Mouse (Mus musculus) embryonic facial prominence, embryonic 13.5 days (tissue): ENCODE measurements around the gene Kri1. TPM values are rescaled to one million over a fixed set of nuclear protein-coding genes. Genes with fewer than 3 reads are reported as not detected.
A peak's percentile ranks its signal among the peaks of the same experiment; 100 is the strongest.

ENCODE experiments used
- ATAC-seq: fragments of 200-750 bp; cut with Nextera tagmentation; 2 replicates; pipeline ENCODE4 v1.8.0; 2017; ENCODE audit warnings: low read depth; ENCODE audit not compliant: insufficient number of reproducible peaks, insufficient read depth, low FRiP score, low TSS enrichment
- H3K27ac ChIP-seq: fragments of 300-500 bp; sonication (generic); 2 replicates; pipeline ENCODE4 v1.5.1; 2015; ENCODE audit warnings: moderate library complexity, mild to moderate bottlenecking, inconsistent platforms
- H3K27me3 ChIP-seq: fragments of 300-500 bp; sonication (generic); 2 replicates; pipeline ENCODE4 v1.6.1; 2015; ENCODE audit warnings: mild to moderate bottlenecking, inconsistent platforms
- H3K36me3 ChIP-seq: fragments of 300-500 bp; sonication (generic); 2 replicates; pipeline ENCODE4 v1.6.1; 2015; ENCODE audit warnings: mild to moderate bottlenecking, inconsistent platforms
- H3K4me1 ChIP-seq: fragments of 300-500 bp; sonication (generic); 2 replicates; pipeline ENCODE4 v1.6.1; 2015; ENCODE audit warnings: inconsistent platforms
- H3K4me2 ChIP-seq: fragments of 300-500 bp; sonication (generic); 2 replicates; pipeline ENCODE4 v1.6.1; 2015; ENCODE audit warnings: moderate library complexity, mild to moderate bottlenecking, inconsistent platforms
- H3K4me3 ChIP-seq: fragments of 300-500 bp; sonication (generic); 2 replicates; pipeline ENCODE4 v1.5.1; 2015; ENCODE audit warnings: mild to moderate bottlenecking, inconsistent platforms
- H3K9ac ChIP-seq: fragments of 300-500 bp; sonication (generic); 2 replicates; pipeline ENCODE4 v1.6.1; 2015; ENCODE audit warnings: mild to moderate bottlenecking, inconsistent platforms
- H3K9me3 ChIP-seq: fragments of 300-500 bp; sonication (generic); 2 replicates; pipeline ENCODE4 v1.6.1; 2016; ENCODE audit warnings: inconsistent platforms
- WGBS: fragments of 180-500 bp; shearing (Covaris S2); methylation state at CpG from one replicate; pipeline ENCODE4 v1.1.7; 2015; ENCODE audit warnings: mixed read lengths; 5-methylcytosine and 5-hydroxymethylcytosine counted together
- polyA plus RNA-seq: library from polyadenylated mRNA; unstranded; fragments of >200 nt; fragmentation: Nextera tagmentation; extraction: Ambion mirVana; gene quantifications from 2 replicates; pipeline ENCODE4 v1.2.1, GENCODE M21; 2015

Gene Kri1
- polyA plus RNA-seq, 1 experiment from 2014 or later, result 19.2 TPM

DNA sequence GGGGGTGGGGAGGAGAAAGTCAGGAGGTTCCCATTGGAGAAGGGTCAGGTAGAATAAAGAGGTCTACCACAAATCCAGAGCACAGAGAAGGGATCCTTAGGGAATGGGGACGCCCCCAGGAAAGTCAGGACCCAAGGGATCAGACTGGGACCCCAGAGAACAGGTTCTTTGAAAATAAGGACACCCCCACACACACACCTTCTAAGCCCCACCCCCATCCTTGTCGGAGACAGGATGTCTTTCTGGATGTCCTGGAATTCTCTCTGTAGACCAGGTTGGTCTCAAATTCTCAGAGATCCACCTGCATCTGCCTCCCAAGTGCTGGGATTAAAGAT, 1.5 kb upstream of the Kri1 start:
- peaks cover 32% of the 10 kb centered on the region for H3K4me1 ChIP-seq
- 82% methylated on average over 2 of the region's 2 CpGs for WGBS
- ATAC-seq, result no peak
- peaks cover 22% of the 10 kb centered on the region for H3K36me3 ChIP-seq
- no peaks in the 10 kb centered on the region for H3K9me3 ChIP-seq
- 0 out of 2 replicates have a peak overlapping the region, but pooled peaks have one; percentile 82 for H3K4me3 ChIP-seq
- H3K27ac ChIP-seq, result no peak overlapping the region
- H3K4me2 ChIP-seq, result peak overlapping the region; percentile 78
- no peak overlapping the region for H3K9ac ChIP-seq
- no peaks in the 10 kb centered on the region for H3K27me3 ChIP-seq

DNA sequence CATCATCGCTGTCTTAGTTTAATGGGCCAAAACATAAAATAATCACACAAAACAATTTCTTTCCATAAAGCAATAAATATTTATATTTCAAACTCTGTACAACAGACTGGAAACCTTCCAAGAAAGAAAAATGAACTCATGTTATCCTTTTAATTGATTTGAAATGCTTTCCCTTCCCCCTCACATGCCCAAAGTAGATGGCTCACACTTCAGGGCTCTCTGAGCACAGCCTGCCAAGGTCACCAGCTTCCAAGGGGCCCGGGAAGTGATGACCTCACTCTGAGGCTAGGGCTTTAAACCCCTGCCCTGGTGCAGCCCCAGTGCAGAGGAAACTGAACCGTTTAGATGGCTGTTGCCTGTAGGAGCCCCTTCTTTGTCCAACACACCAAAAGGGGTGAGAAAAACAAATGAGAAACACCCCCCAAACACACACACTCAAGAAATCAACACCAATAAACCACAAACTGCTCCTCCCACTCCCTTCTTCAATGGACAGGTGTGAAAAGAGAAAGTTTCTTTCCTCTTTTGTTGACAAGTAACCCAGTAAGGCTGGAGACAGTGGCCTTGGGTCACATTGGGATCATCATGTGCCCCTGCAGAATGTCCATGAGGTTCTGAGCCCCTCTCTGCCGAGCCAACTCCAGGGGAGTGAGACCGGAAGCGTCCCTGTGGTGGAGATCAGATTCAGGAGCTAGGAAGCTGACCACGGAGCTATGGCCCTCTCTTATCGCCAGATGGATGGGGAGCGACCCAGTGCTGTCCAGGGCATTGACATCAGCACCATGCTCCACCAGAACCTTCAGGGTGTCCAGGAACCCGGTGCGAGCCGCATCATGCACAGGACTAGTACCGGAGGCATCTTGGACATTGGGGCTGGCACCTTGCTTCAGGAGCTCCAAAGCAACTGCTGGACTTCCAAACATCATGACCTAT, 901 bp upstream of the Kri1 start:
- ATAC-seq, result no peak
- Histone ChIP-seq H3K9me3 (no peaks in the 10 kb centered on the region), H3K36me3 (peaks cover 28% of the 10 kb centered on the region), H3K4me2 (peak overlapping the region; percentile 78), H3K4me3 (peak overlapping the region; percentile 82), H3K4me1 (peaks cover 32% of the 10 kb centered on the region), H3K9ac (peak overlapping the region; percentile 83; the same call in 1 of the 2 replicates), H3K27ac (peak overlapping the region; percentile 92), H3K27me3 (no peaks in the 10 kb centered on the region)
- WGBS, result 81% methylated on average over 13 of the region's 13 CpGs

DNA sequence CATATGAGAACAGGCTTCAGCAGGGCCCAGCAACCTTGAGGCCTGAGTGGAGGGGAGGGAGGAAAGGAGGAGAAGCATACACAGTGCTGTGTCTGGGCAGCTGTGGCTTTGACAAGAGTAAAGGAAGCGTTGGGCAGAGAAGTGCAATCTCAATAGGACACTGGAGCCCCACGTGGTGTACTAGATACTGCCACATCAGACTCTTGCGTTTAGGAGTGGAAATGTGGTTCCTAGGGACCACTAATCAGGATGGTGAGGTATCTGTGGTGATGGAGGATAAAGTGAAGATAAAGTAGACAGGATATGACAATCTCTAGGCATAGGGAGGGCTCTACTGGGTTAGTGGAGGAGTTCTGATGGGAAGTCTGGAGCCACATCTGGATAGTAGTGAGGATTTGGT, 1.0 kb downstream of the Kri1 start:
- no peak for ATAC-seq
- Histone ChIP-seq H3K27me3 (no peaks in the 10 kb centered on the region), H3K27ac (no peak overlapping the region), H3K4me2 (peak overlapping the region; percentile 78), H3K9ac (peak overlapping the region; percentile 83), H3K9me3 (no peaks in the 10 kb centered on the region), H3K36me3 (peaks cover 42% of the 10 kb centered on the region), H3K4me3 (peak overlapping the region; percentile 82), H3K4me1 (peaks cover 32% of the 10 kb centered on the region)
- WGBS, result 64% methylated on average over 3 of the region's 3 CpGs

- WGBS, result 80% methylated on average over 3 of the region's 3 CpGs
- no peak overlapping the region for H3K4me3 ChIP-seq
- H3K9me3 ChIP-seq, result no peaks in the 10 kb centered on the region
- H3K4me1 ChIP-seq, result peaks cover 17% of the 10 kb centered on the region
- ATAC-seq, result no peak
- no peak overlapping the region for H3K27ac ChIP-seq
- H3K4me2 ChIP-seq, result no peak overlapping the region
- H3K9ac ChIP-seq, result no peak overlapping the region
- no peaks in the 10 kb centered on the region for H3K27me3 ChIP-seq
- peaks cover 69% of the 10 kb centered on the region for H3K36me3 ChIP-seq
These were observed 3.8 kb downstream of the Kri1 start for GRCm38 (mm10) chr9:21283994-21284393.

- Histone ChIP-seq H3K27ac (no peak overlapping the region), H3K4me1 (peaks cover 13% of the 10 kb centered on the region), H3K9ac (no peak overlapping the region), H3K27me3 (no peaks in the 10 kb centered on the region), H3K4me2 (no peak overlapping the region), H3K36me3 (peaks cover 69% of the 10 kb centered on the region), H3K9me3 (no peaks in the 10 kb centered on the region), H3K4me3 (no peak overlapping the region)
- no peak for ATAC-seq
- 83% methylated on average over 5 of the region's 5 CpGs for WGBS
These were observed 4.2 kb downstream of the Kri1 start for GRCm38 (mm10) chr9:21283591-21283990.

DNA sequence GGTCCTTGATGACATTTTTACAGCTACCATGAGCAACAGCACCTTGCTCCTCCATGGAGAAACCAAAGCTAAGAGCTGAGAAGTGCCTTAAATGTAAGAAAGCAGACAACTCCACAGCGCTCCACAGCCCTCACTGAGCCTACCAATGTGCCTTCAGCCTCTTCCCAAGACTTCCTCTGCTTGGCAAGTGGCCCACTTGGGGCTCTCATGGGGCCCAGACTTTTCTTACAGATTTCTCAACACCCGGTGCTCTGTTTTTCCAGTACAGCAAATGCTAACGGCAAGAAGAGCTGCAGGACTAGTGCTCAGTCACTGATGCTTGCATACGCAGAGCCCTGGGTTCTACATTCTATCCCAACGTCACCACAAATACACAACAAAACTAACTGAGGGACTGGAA, 10.0 kb downstream of the Kri1 start:
- Histone ChIP-seq H3K9me3 (no peaks in the 10 kb centered on the region), H3K4me1 (no peaks in the 10 kb centered on the region), H3K9ac (no peak overlapping the region), H3K4me2 (no peak overlapping the region), H3K27ac (no peak overlapping the region), H3K27me3 (no peaks in the 10 kb centered on the region), H3K36me3 (peaks cover 99% of the 10 kb centered on the region), H3K4me3 (no peak overlapping the region)
- WGBS, result 93% methylated on average over 5 of the region's 5 CpGs
- no peak for ATAC-seq

DNA sequence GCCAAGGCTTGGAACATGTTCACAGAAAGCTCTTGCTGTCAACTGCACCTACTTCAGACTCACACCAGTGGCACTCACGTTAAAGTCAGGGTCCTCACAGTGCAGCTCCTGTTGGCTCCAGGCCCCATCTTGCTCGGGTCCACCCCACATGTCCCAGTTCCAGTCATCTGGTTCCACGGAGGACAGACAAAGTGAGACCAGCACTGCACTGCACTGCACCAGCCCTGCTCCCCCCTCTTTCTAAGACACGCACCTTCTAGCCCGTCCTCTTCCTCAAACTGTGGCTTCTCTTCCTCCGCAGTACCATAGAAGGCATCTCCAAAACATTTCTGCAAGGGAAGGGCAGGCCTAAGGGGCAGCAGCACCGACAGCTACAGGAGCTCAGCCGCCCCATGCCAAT, 11.5 kb downstream of the Kri1 start:
- ATAC-seq, result no peak
- Histone ChIP-seq H3K9ac (no peak overlapping the region), H3K4me3 (no peak overlapping the region), H3K27ac (no peak overlapping the region), H3K9me3 (no peaks in the 10 kb centered on the region), H3K4me2 (no peak overlapping the region), H3K36me3 (peaks cover 100% of the 10 kb centered on the region), H3K27me3 (no peaks in the 10 kb centered on the region), H3K4me1 (no peaks in the 10 kb centered on the region)
- WGBS, result 90% methylated on average over 8 of the region's 8 CpGs

DNA sequence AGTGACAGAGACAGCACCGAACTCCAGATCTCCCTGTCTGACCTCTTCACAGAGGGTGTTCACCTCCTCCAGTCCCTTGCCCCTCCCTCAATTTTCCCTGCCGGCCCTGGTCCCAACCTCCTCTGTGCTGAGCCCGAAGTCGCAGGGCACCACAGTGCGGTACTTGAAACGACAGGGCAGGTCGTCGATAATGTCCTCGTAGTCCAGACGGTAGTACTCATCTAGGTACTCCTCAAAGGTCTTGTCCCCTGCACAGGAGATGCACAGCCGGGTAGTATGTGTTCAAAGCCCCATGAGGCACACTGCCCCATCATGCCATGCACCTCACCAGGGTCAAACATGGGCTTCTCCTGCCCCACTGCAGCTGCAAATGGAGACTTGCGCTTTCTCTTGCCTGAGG, 12.0 kb downstream of the Kri1 start:
- Histone ChIP-seq H3K27ac (no peak overlapping the region), H3K27me3 (no peaks in the 10 kb centered on the region), H3K4me1 (no peaks in the 10 kb centered on the region), H3K9ac (no peak overlapping the region), H3K4me2 (no peak overlapping the region), H3K9me3 (no peaks in the 10 kb centered on the region), H3K4me3 (no peak overlapping the region), H3K36me3 (peaks cover 100% of the 10 kb centered on the region)
- WGBS, result 89% methylated on average over 12 of the region's 12 CpGs
- no peak for ATAC-seq

- Histone ChIP-seq H3K9ac (no peak overlapping the region), H3K4me3 (no peak overlapping the region), H3K9me3 (no peaks in the 10 kb centered on the region), H3K27ac (no peak overlapping the region), H3K4me2 (no peak overlapping the region), H3K4me1 (no peaks in the 10 kb centered on the region), H3K36me3 (peaks cover 100% of the 10 kb centered on the region), H3K27me3 (no peaks in the 10 kb centered on the region)
- WGBS, result 91% methylated on average over 7 of the region's 7 CpGs
- no peak for ATAC-seq
These were observed 12.6 kb downstream of the Kri1 start for GRCm38 (mm10) chr9:21275013-21275710.

DNA sequence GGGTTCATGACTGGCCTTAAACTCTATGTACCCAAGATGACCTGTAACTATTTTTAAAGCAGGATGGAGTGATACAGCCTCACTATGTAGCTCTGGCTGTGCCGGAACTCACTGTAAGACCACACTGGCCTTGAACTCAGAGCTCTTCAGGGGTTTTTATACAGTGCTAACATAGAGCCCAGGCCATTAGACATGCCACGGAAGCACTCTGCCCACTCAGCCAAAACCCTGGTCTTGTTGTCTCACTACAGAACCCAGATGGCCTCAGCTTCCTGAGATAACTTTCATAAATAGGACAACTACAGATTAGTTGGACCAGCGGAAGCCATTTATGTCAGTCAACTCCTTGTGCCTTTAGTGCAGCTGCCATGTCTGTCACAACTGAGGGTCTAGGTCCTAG, 13.4 kb downstream of the Kri1 start:
- no peak overlapping the region for H3K9ac ChIP-seq
- H3K9me3 ChIP-seq, result no peaks in the 10 kb centered on the region
- no peaks in the 10 kb centered on the region for H3K4me1 ChIP-seq
- peaks cover 98% of the 10 kb centered on the region for H3K36me3 ChIP-seq
- WGBS, result 90% methylated on average over 3 of the region's 3 CpGs
- no peak overlapping the region for H3K27ac ChIP-seq
- no peak overlapping the region for H3K4me2 ChIP-seq
- no peaks in the 10 kb centered on the region for H3K27me3 ChIP-seq
- no peak for ATAC-seq
- H3K4me3 ChIP-seq, result no peak overlapping the region

DNA sequence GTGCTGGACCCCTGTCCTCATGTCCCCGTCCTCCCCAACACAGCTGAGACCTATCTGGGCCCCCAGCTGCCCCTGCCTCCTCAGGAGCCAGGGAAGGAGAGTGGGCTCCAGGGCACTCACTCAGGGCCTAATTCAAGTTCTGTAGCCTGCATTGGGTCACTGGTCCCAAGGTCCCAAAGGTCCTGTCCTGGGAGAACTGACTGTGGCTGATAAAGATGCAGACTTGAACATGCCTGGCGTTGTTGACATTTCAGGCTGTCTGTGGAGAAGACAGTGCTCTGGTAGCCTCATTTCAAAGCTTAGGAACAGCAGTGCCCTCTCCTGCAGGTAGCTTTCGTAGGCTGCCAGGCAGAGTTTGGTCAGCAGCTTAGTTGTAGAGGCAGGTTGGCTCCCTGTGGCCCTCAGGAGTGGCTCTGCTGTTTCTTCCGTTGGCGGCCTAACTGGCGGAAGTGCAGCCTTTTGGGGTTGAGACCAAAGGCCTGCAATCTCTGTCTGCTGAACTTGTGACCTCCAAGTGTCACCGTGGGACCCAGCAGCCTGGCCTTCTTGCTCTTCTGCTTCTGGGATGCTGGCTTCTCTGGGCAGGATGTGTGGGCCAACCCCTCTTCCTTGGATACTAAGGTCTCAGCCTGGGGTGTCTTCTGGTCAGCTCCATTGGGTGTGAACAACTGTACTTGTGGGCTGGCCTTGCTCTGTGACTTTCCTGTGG, 14.1 kb downstream of the Kri1 start:
- Histone ChIP-seq H3K27me3 (no peaks in the 10 kb centered on the region), H3K4me1 (no peaks in the 10 kb centered on the region), H3K36me3 (peaks cover 98% of the 10 kb centered on the region), H3K4me2 (no peak overlapping the region), H3K27ac (no peak overlapping the region), H3K4me3 (no peak overlapping the region), H3K9ac (no peak overlapping the region), H3K9me3 (no peaks in the 10 kb centered on the region)
- ATAC-seq, result no peak
- 84% methylated on average over 7 of the region's 7 CpGs for WGBS
